Mouse (Mus musculus) hindbrain, embryonic 11.5 days (tissue): ENCODE measurements around the gene Faf2. TPM values are rescaled to one million over a fixed set of nuclear protein-coding genes. Genes with fewer than 3 reads are reported as not detected.

ENCODE experiments used
- ATAC-seq: fragments of 200-750 bp; cut with Nextera tagmentation; 2 replicates; pipeline ENCODE4 v1.8.0; 2017; ENCODE audit warnings: mild to moderate bottlenecking, moderate TSS enrichment, moderate library complexity; ENCODE audit not compliant: low FRiP score
- DNase-seq: peaks from one replicate; pipeline ENCODE4 v3.0.0-alpha.2; 2015; ENCODE audit warnings: low spot score
- H3K27ac ChIP-seq: fragments of 300-500 bp; sonication (generic); 2 replicates; pipeline ENCODE4 v1.5.1; 2014; ENCODE audit warnings: mild to moderate bottlenecking, low read depth, low read length
- H3K27me3 ChIP-seq: fragments of 300-500 bp; sonication (generic); 2 replicates; pipeline ENCODE4 v1.6.1; 2014; ENCODE audit warnings: mild to moderate bottlenecking, low read length, moderate library complexity, mixed read lengths; ENCODE audit not compliant: control insufficient read depth, insufficient read depth
- H3K36me3 ChIP-seq: fragments of 300-500 bp; sonication (generic); 2 replicates; pipeline ENCODE4 v1.6.1; 2014; ENCODE audit warnings: mild to moderate bottlenecking, low read length, moderate library complexity, mixed read lengths; ENCODE audit not compliant: control insufficient read depth, insufficient read depth
- H3K4me1 ChIP-seq: fragments of 300-500 bp; sonication (generic); replicated peaks from 2 replicates; pipeline ENCODE4 v1.6.1; 2014; ENCODE audit warnings: low read length, mixed read lengths; ENCODE audit not compliant: control insufficient read depth, insufficient read depth
- H3K4me2 ChIP-seq: fragments of 300-500 bp; sonication (generic); replicated peaks from 2 replicates; pipeline ENCODE4 v1.6.1; 2014; ENCODE audit warnings: mild to moderate bottlenecking, low read depth, low read length
- H3K4me3 ChIP-seq: fragments of 300-500 bp; sonication (generic); 2 replicates; pipeline ENCODE4 v1.5.1; 2014; ENCODE audit warnings: low read depth, low read length
- H3K9ac ChIP-seq: fragments of 300-500 bp; sonication (generic); 2 replicates; pipeline ENCODE4 v1.6.1; 2014; ENCODE audit warnings: low read depth, low read length
- H3K9me3 ChIP-seq: fragments of 300-500 bp; sonication (generic); 2 replicates; pipeline ENCODE4 v1.6.1; 2016; ENCODE audit warnings: low read length; ENCODE audit not compliant: control insufficient read depth
- WGBS: fragments of 180-500 bp; shearing (Covaris S2); extraction: QIAGEN DNeasy Blood & Tissue Kit; methylation state at CpG from one replicate; pipeline ENCODE4 v1.1.7; 2014; 5-methylcytosine and 5-hydroxymethylcytosine counted together
- polyA plus RNA-seq: library from polyadenylated mRNA; unstranded; fragments of >200 nt; fragmentation: Nextera tagmentation; extraction: Ambion mirVana; gene quantifications from 2 replicates; pipeline ENCODE4 v1.2.1, GENCODE M21; 2014

Gene Faf2
- polyA plus RNA-seq, 1 experiment from 2014 or later, result 116 TPM

GRCm38 (mm10) chr13:54701243-54701642, 79.7 kb downstream of the Faf2 start, which contains the start of gene Cdhr2:
TSS of gene Cdhr2 (plus strand) at chr13:54701461.
- Histone ChIP-seq H3K4me1 (no peaks in the 10 kb centered on the region), H3K9ac (no peak within 1 kb of the TSS), H3K4me3 (no peak within 1 kb of the TSS), H3K9me3 (no peaks in the 10 kb centered on the region), H3K36me3 (no peaks in the 10 kb centered on the region), H3K4me2 (no peak within 1 kb of the TSS), H3K27ac (no peak within 1 kb of the TSS), H3K27me3 (no peaks in the 10 kb centered on the region; the same call in 1 of the 2 replicates)
- ATAC-seq, result no peak
- no peak for DNase-seq
- WGBS, result 62% methylated on average over 5 of the region's 5 CpGs

- no peaks in the 10 kb centered on the region for H3K9me3 ChIP-seq
- DNase-seq (no peak), ATAC-seq (no peak)
- no peak overlapping the region for H3K4me3 ChIP-seq
- no peak overlapping the region for H3K27ac ChIP-seq
- no peak overlapping the region for H3K9ac ChIP-seq
- no peaks in the 10 kb centered on the region for H3K36me3 ChIP-seq
- H3K27me3 ChIP-seq, result no peaks in the 10 kb centered on the region; the same call in 1 of the 2 replicates
- H3K4me1 ChIP-seq, result no peaks in the 10 kb centered on the region
- H3K4me2 ChIP-seq, result no peak overlapping the region
- WGBS, result 56% methylated on average over 7 of the region's 7 CpGs
Observed at GRCm38 (mm10) chr13:54702507-54702906, 80.9 kb downstream of the Faf2 start.

GRCm38 (mm10) chr13:54704890-54705289, 83.3 kb downstream of the Faf2 start:
- H3K9ac ChIP-seq, result no peak overlapping the region
- H3K4me3 ChIP-seq, result no peak overlapping the region
- no peak overlapping the region for H3K4me2 ChIP-seq
- no peak overlapping the region for H3K27ac ChIP-seq
- H3K36me3 ChIP-seq, result no peaks in the 10 kb centered on the region
- H3K9me3 ChIP-seq, result no peaks in the 10 kb centered on the region
- H3K27me3 ChIP-seq, result no peaks in the 10 kb centered on the region; the same call in 1 of the 2 replicates
- ATAC-seq, result no peak
- no peak for DNase-seq
- 50% methylated on average over 6 of the region's 6 CpGs for WGBS
- H3K4me1 ChIP-seq, result no peaks in the 10 kb centered on the region

- 79% methylated on average over 3 of the region's 3 CpGs for WGBS
- no peak for DNase-seq
- Histone ChIP-seq H3K4me3 (no peak overlapping the region), H3K4me2 (no peak overlapping the region), H3K4me1 (no peaks in the 10 kb centered on the region), H3K27ac (no peak overlapping the region), H3K36me3 (no peaks in the 10 kb centered on the region), H3K9me3 (no peaks in the 10 kb centered on the region), H3K9ac (no peak overlapping the region), H3K27me3 (no peaks in the 10 kb centered on the region)
- no peak for ATAC-seq
Observed at GRCm38 (mm10) chr13:54710866-54711265, 89.3 kb downstream of the Faf2 start.

Other genes starting within 250 kb of the Faf2 start
- 142 and 143 TPM in 2 replicates for gene Thoc3, start 152.9 kb upstream of the Faf2 start, polyA plus RNA-seq
- gene Simc1, start 118.0 kb upstream of the Faf2 start, polyA plus RNA-seq, result 19.7 TPM in 2 replicates
- gene 4833439L19Rik, start 56.3 kb upstream of the Faf2 start, polyA plus RNA-seq, result 262 and 268 TPM in 2 replicates
- gene Arl10, start 46.8 kb upstream of the Faf2 start, polyA plus RNA-seq, result 28.4 and 39.1 TPM in 2 replicates
- gene Nop16, start 31.7 kb upstream of the Faf2 start, polyA plus RNA-seq, result 62.5 and 63.0 TPM in 2 replicates
- gene Higd2a, start 31.6 kb upstream of the Faf2 start, polyA plus RNA-seq, result 166 and 167 TPM in 2 replicates
- 32.3 and 36.8 TPM in 2 replicates for gene Cltb, start 10.4 kb upstream of the Faf2 start, polyA plus RNA-seq
- gene Rnf44, start 72.1 kb downstream of the Faf2 start, polyA plus RNA-seq, result 99.1 and 115 TPM in 2 replicates
- not detected in 2 replicates for gene Cdhr2, start 79.7 kb downstream of the Faf2 start, polyA plus RNA-seq
- gene Gprin1, start 128.1 kb downstream of the Faf2 start, polyA plus RNA-seq, result 7.5 and 11.2 TPM in 2 replicates
- gene Sncb, start 144.8 kb downstream of the Faf2 start, polyA plus RNA-seq, result 2.3 and 2.5 TPM in 2 replicates
- gene Eif4e1b, start 162.2 kb downstream of the Faf2 start, polyA plus RNA-seq, result not detected in 2 replicates
- gene Tspan17, start 167.6 kb downstream of the Faf2 start, polyA plus RNA-seq, result 12.0 and 13.2 TPM in 2 replicates